Mouse (Mus musculus): ENCODE measurements around the gene Hivep2. TPM values are rescaled to one million over a fixed set of nuclear protein-coding genes. Genes with fewer than 3 reads are reported as not detected.

The Hivep2 gene
- polyA plus RNA-seq, 1 experiment, result 8.7 TPM

GRCm38 (mm10) chr10:14120512-14120911, 154.6 kb downstream of the Hivep2 start:
- H3K4me1 ChIP-seq (ENCODE audit: control insufficient read depth, insufficient read depth, insufficient read length), result no peaks in the 10 kb centered on the region; the same call in 1 of the 2 replicates
- no peaks in the 10 kb centered on the region for H3K36me3 ChIP-seq (ENCODE audit: control insufficient read depth, insufficient read depth, low read length)
- no peak for DNase-seq (ENCODE audit: low read depth in 1 of 2, low spot score in 2 of 2)
- TF ChIP-seq CTCF (IDR thresholded peaks at IDR 0.05; ENCODE audit: extremely low read depth, insufficient read depth, insufficient read length, insufficient replicate concordance) (no peak), POLR2A (IDR thresholded peaks at IDR 0.05; ENCODE audit: low read depth, low read length) (no peak)
- no peak overlapping the region for H3K4me3 ChIP-seq (ENCODE audit: extremely low read depth, insufficient read depth, insufficient read length)
- no peak overlapping the region for H3K27ac ChIP-seq (ENCODE audit: insufficient read depth, low read length)
- no peaks in the 10 kb centered on the region for H3K27me3 ChIP-seq (ENCODE audit: control insufficient read depth, insufficient read depth, low read length)
- 92% methylated on average over 3 of the region's 3 CpGs for WGBS

GRCm38 (mm10) chr10:14127826-14128225, 162.0 kb downstream of the Hivep2 start:
- Histone ChIP-seq H3K4me1 (ENCODE audit: control insufficient read depth, insufficient read depth, insufficient read length) (no peaks in the 10 kb centered on the region), H3K27ac (ENCODE audit: insufficient read depth, low read length) (no peak overlapping the region), H3K4me3 (ENCODE audit: extremely low read depth, insufficient read depth, insufficient read length) (no peak overlapping the region), H3K27me3 (ENCODE audit: control insufficient read depth, insufficient read depth, low read length) (no peaks in the 10 kb centered on the region), H3K36me3 (ENCODE audit: control insufficient read depth, insufficient read depth, low read length) (peaks cover 41% of the 10 kb centered on the region)
- no peak for DNase-seq (ENCODE audit: low read depth in 1 of 2, low spot score in 2 of 2)
- 93% methylated on average over 12 of the region's 12 CpGs for WGBS
- TF ChIP-seq CTCF (IDR thresholded peaks at IDR 0.05; ENCODE audit: extremely low read depth, insufficient read depth, insufficient read length, insufficient replicate concordance) (no peak), POLR2A (IDR thresholded peaks at IDR 0.05; ENCODE audit: low read depth, low read length) (no peak)

GRCm38 (mm10) chr10:14130270-14130669, 164.4 kb downstream of the Hivep2 start:
- H3K27ac ChIP-seq (ENCODE audit: insufficient read depth, low read length), result no peak overlapping the region
- peaks cover 42% of the 10 kb centered on the region for H3K36me3 ChIP-seq (ENCODE audit: control insufficient read depth, insufficient read depth, low read length)
- no peak for DNase-seq (ENCODE audit: low read depth in 1 of 2, low spot score in 2 of 2)
- no peaks in the 10 kb centered on the region for H3K27me3 ChIP-seq (ENCODE audit: control insufficient read depth, insufficient read depth, low read length)
- no peak overlapping the region for H3K4me3 ChIP-seq (ENCODE audit: extremely low read depth, insufficient read depth, insufficient read length)
- no peaks in the 10 kb centered on the region for H3K4me1 ChIP-seq (ENCODE audit: control insufficient read depth, insufficient read depth, insufficient read length)
- TF ChIP-seq POLR2A (IDR thresholded peaks at IDR 0.05; ENCODE audit: low read depth, low read length) (no peak), CTCF (IDR thresholded peaks at IDR 0.05; ENCODE audit: extremely low read depth, insufficient read depth, insufficient read length, insufficient replicate concordance) (no peak)
- 90% methylated on average over 8 of the region's 8 CpGs for WGBS

- no peaks in the 10 kb centered on the region for H3K4me1 ChIP-seq (ENCODE audit: control insufficient read depth, insufficient read depth, insufficient read length)
- peaks cover 42% of the 10 kb centered on the region for H3K36me3 ChIP-seq (ENCODE audit: control insufficient read depth, insufficient read depth, low read length)
- H3K27me3 ChIP-seq (ENCODE audit: control insufficient read depth, insufficient read depth, low read length), result no peaks in the 10 kb centered on the region
- no peak overlapping the region for H3K27ac ChIP-seq (ENCODE audit: insufficient read depth, low read length)
- 92% methylated on average over 13 of the region's 13 CpGs for WGBS
- no peak for DNase-seq (ENCODE audit: low read depth in 1 of 2, low spot score in 2 of 2)
- no peak for TF ChIP-seq POLR2A (IDR thresholded peaks at IDR 0.05; ENCODE audit: low read depth, low read length)
- no peak for TF ChIP-seq CTCF (IDR thresholded peaks at IDR 0.05; ENCODE audit: extremely low read depth, insufficient read depth, insufficient read length, insufficient replicate concordance)
- H3K4me3 ChIP-seq (ENCODE audit: extremely low read depth, insufficient read depth, insufficient read length), result no peak overlapping the region
Measured at GRCm38 (mm10) chr10:14131307-14131706, 165.4 kb downstream of the Hivep2 start.

- Histone ChIP-seq H3K27me3 (ENCODE audit: control insufficient read depth, insufficient read depth, low read length) (no peaks in the 10 kb centered on the region), H3K36me3 (ENCODE audit: control insufficient read depth, insufficient read depth, low read length) (peaks cover 45% of the 10 kb centered on the region), H3K4me3 (ENCODE audit: extremely low read depth, insufficient read depth, insufficient read length) (no peak overlapping the region), H3K4me1 (ENCODE audit: control insufficient read depth, insufficient read depth, insufficient read length) (no peaks in the 10 kb centered on the region), H3K27ac (ENCODE audit: insufficient read depth, low read length) (no peak overlapping the region)
- 92% methylated on average over 17 of the region's 17 CpGs for WGBS
- DNase-seq (ENCODE audit: low read depth in 1 of 2, low spot score in 2 of 2), result no peak
- TF ChIP-seq POLR2A (IDR thresholded peaks at IDR 0.05; ENCODE audit: low read depth, low read length) (no peak), CTCF (IDR thresholded peaks at IDR 0.05; ENCODE audit: extremely low read depth, insufficient read depth, insufficient read length, insufficient replicate concordance) (no peak)
Measured at GRCm38 (mm10) chr10:14132061-14132460, 166.2 kb downstream of the Hivep2 start.

GRCm38 (mm10) chr10:14132937-14133336, 167.1 kb downstream of the Hivep2 start:
- TF ChIP-seq POLR2A (IDR thresholded peaks at IDR 0.05; ENCODE audit: low read depth, low read length), result no peak
- TF ChIP-seq CTCF (IDR thresholded peaks at IDR 0.05; ENCODE audit: extremely low read depth, insufficient read depth, insufficient read length, insufficient replicate concordance), result no peak
- no peaks in the 10 kb centered on the region for H3K4me1 ChIP-seq (ENCODE audit: control insufficient read depth, insufficient read depth, insufficient read length)
- no peak overlapping the region for H3K27ac ChIP-seq (ENCODE audit: insufficient read depth, low read length)
- peaks cover 41% of the 10 kb centered on the region for H3K36me3 ChIP-seq (ENCODE audit: control insufficient read depth, insufficient read depth, low read length)
- no peak for DNase-seq (ENCODE audit: low read depth in 1 of 2, low spot score in 2 of 2)
- H3K4me3 ChIP-seq (ENCODE audit: extremely low read depth, insufficient read depth, insufficient read length), result no peak overlapping the region
- H3K27me3 ChIP-seq (ENCODE audit: control insufficient read depth, insufficient read depth, low read length), result no peaks in the 10 kb centered on the region

- Histone ChIP-seq H3K4me3 (ENCODE audit: extremely low read depth, insufficient read depth, insufficient read length) (no peak overlapping the region), H3K27ac (ENCODE audit: insufficient read depth, low read length) (no peak overlapping the region), H3K36me3 (ENCODE audit: control insufficient read depth, insufficient read depth, low read length) (peaks cover 28% of the 10 kb centered on the region), H3K27me3 (ENCODE audit: control insufficient read depth, insufficient read depth, low read length) (no peaks in the 10 kb centered on the region), H3K4me1 (ENCODE audit: control insufficient read depth, insufficient read depth, insufficient read length) (no peaks in the 10 kb centered on the region)
- 95% methylated on average over 3 of the region's 3 CpGs for WGBS
- DNase-seq (ENCODE audit: low read depth in 1 of 2, low spot score in 2 of 2), result no peak
- TF ChIP-seq CTCF (IDR thresholded peaks at IDR 0.05; ENCODE audit: extremely low read depth, insufficient read depth, insufficient read length, insufficient replicate concordance), result no peak
- TF ChIP-seq POLR2A (IDR thresholded peaks at IDR 0.05; ENCODE audit: low read depth, low read length), result no peak
Measured at GRCm38 (mm10) chr10:14138663-14139062, 172.8 kb downstream of the Hivep2 start.

All from spleen, adult 2 months (tissue).